Mouse (Mus musculus) lung, adult 2 months (tissue): ENCODE data around the gene Sh3gl2.

Source experiments
- CTCF ChIP-seq: fragments of 200-500 bp; IDR thresholded peaks from 2 replicates; pipeline ENCODE4 v1.5.1; 2011; ENCODE audit warnings: mild to moderate bottlenecking, low read length, control low read depth; ENCODE audit not compliant: insufficient read depth
- POLR2A ChIP-seq: fragments of 200-500 bp; IDR thresholded peaks from 2 replicates; pipeline ENCODE4 v1.6.1; 2011; ENCODE audit warnings: low read depth, mild to moderate bottlenecking, control low read depth, low read length, borderline replicate concordance; ENCODE audit errors: extremely low read depth

DNA sequence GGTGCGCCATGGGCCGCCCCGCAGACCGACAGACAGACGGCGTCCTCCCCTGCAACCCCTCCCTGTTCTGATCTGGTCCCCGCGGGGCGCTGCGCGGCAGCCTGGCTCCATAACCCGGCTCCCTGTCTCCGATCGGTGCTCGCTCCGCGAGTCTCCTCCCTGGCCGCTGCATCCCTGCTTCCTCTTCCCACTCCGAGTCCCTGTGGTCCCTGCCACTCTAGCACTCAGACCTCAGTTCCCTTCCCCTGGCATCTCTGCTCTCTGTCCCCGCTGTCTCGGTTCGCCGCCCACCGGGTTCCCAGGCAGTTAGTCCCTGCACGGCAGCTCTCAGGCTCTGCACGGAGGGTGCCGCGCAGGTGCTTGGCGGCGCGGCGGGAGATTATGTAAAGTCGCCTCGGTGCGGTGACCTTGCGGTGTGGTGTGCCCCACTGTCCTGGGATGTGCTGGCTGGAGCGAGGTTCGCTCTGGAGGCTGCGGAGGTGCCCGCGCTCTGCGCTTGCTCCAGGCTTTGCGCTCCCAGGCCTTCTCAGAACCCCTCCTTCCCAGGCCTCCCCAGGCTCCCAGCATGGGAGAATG lies 798 bp downstream of the Sh3gl2 start:
- no peak for TF ChIP-seq POLR2A
- TF ChIP-seq CTCF: no peak
